Mouse (Mus musculus) hematopoietic stem cell, adult 5-6 weeks (primary cell): ENCODE results near the gene Atp6v1e2. TPM values are rescaled to one million over a fixed set of nuclear protein-coding genes. Genes with fewer than 3 reads are reported as not detected.

Source experiments
- ATAC-seq, 2 experiments: fragments of 125-278 bp in 1 of 2; replicated peaks in 1 of 2; 2 replicates each; pipeline ENCODE4 v1.8.0; 2016 to 2017; ENCODE audit warnings: inconsistent platforms in 2 of 2, mild to moderate bottlenecking in 2 of 2, moderate number of reproducible peaks in 2 of 2, low read depth in 1 of 2, moderate TSS enrichment in 1 of 2; ENCODE audit not compliant: low FRiP score in 2 of 2, poor library complexity in 2 of 2, severe bottlenecking in 2 of 2, insufficient read depth in 1 of 2, low TSS enrichment in 1 of 2
- total RNA-seq: library from RNA; stranded (forward); fragments of 172-1452, 232-1000 nt; gene quantifications from 2 replicates; pipeline ENCODE4 v1.2.3, GENCODE M21; 2017

The Atp6v1e2 gene
- total RNA-seq, 1 experiment from 2014 or later: not detected

DNA sequence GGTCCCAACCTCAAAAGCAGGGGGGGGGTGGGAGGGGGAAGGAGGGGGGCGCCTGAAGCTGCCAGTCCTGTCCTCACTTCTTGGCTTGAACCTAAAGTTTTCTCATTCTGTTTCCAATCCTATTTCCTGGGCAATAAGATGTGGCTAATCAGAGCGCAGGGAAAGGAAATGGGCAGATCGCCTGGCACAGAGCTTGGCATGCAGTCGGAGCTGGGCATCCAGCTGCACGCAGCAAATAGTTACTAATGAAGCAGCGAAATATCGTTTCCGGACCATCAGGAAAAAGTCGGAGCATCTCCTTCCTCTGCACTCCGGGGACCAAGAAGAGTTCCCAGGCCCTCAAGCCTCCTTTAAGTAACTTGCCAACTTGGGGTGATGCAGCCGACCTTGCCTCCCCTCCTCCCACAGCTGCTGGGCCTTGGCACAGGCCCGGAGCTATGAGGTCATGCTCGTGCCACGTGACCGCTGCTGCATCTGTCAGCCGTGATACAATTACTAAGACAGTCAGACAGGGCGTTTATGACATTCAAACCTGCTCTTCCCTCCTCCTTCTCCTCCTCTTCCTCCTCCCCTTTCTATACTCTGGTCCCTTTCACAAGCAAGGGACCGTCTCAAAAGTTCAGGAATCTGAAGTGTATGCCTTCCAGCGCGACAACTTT lies 10.1 kb downstream of the Atp6v1e2 start:
- ATAC-seq: peak; percentile 68 to 83; a peak in 3 of 4 replicates

DNA sequence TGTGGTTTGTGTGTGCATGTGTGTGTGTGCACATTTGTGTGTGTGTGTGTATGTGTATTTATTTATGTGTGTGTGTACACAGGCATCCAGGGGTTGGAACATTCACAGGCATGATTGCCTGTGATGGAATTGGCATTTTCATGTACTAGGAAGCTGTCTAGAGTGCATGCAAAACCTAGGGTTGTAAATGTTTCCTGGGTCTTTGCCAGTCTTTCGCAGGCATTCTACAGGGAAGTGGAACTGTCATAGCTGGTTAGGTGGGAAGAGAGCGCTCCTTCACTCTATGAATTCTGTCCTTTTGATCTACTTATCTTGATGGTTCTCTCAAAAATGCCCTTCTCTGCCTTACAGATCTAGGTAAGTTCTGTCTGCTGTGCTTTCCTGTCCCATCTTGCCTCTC lies 10.6 kb downstream of the Atp6v1e2 start:
- no peak for ATAC-seq

- ATAC-seq: no peak
These were observed 14.8 kb downstream of the Atp6v1e2 start for GRCm38 (mm10) chr17:86932896-86933295.

- no peak for ATAC-seq
These were observed 17.7 kb downstream of the Atp6v1e2 start for GRCm38 (mm10) chr17:86929981-86930380.

GRCm38 (mm10) chr17:86929355-86929754 lies 18.3 kb downstream of the Atp6v1e2 start:
- ATAC-seq: peak in 1 of 2 experiments; percentile 46; a peak in 2 of 4 replicates

DNA sequence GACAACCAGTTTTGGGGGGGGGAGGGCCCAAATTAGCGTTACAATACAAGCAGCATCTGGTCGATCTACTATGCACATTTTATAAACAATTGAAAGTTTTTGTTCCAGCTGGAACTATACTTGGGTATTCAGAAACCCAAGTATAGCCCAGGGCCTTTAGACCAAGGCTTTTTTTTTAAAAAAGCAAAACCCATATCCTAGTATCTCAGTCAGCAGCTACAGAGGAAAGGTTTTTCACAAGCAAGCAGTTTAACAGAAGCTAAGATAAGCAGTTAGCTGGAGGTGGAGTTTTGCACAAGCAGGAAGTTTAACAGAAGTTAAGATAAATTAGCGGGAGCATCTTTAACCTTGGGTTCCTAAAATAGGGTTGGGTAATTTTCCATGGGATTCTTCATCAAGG lies 20.9 kb downstream of the Atp6v1e2 start:
- no peak for ATAC-seq

GRCm38 (mm10) chr17:86924679-86925078 lies 23.0 kb downstream of the Atp6v1e2 start:
- ATAC-seq: no peak

- ATAC-seq: no peak
These were observed 28.0 kb downstream of the Atp6v1e2 start for GRCm38 (mm10) chr17:86919729-86920128.

GRCm38 (mm10) chr17:86918786-86919185 lies 28.9 kb downstream of the Atp6v1e2 start:
- no peak for ATAC-seq

DNA sequence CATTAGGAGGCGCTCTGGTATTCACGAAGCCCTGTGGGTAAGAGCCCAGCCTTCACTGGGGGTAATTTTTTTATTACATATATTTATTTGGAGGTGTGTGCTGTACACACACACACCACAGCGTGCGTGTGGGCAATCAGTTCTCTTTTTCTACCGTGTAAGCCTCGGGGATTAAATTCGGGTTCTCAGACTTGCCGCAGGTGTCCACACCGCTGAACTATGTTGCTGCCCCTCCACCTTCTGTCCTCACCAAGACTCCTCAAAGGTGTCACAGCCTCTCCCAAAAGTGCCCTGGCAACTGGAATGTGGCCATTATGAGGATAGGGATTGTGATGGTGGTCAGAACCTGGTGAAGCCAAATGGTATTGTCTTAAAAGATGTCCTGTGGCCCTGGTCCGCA lies 30.6 kb downstream of the Atp6v1e2 start, which contains the start of gene Tmem247:
TSS of gene Tmem247 (plus strand) at position 301 of the 400 bp plus-strand sequence.
- ATAC-seq: no peak

GRCm38 (mm10) chr17:86915540-86915939 lies 32.2 kb downstream of the Atp6v1e2 start:
- no peak for ATAC-seq

DNA sequence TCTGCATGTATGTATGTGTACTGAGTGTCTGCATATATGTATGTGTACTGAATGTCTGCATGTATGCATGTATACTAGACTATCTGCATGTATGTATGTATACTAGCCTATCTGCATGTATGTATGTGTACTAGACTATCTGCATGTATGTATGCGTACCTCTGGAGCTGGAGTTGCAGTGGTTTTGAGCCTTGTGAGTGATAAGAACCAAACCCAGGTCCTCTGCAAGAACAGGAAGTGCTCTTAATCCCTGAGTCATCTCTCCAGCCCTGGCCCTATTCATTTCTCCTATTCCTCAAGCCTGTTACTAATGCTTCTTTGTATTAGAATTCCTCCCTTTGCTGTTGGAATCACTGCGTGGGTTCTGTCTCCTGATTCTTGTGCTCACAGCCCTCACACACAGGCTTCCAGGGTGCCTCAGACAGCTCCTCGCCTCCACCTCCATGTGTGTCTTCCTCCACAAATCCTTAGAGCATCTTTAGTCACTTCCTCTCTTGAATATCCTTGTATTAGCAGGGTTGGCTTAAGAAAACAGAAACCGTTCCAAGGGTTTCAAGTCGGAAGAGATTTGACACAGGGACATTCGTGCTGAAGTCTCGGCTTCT lies 34.6 kb downstream of the Atp6v1e2 start:
- ATAC-seq: no peak

DNA sequence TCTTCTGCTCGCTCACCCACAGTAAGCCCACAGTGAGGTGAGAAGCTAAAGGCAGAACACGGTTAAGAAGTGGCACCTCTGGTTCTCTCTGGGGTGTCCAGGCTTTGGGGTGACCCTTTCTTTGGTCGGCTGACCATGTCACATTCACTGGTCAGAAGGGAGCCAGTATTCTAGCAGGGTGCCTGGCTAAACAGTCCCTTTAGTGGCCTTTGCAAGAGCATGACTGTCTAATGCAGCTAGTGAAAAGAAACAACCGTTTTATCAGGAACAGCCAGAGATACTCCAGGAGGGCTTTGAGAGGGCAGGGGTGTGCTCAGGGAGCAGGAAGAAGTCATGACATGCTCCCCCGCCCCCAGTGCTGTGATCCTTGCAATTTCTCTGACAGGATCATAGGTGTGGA lies 36.4 kb downstream of the Atp6v1e2 start:
- ATAC-seq: no peak

GRCm38 (mm10) chr17:86909733-86910495 lies 37.8 kb downstream of the Atp6v1e2 start:
- no peak for ATAC-seq

DNA sequence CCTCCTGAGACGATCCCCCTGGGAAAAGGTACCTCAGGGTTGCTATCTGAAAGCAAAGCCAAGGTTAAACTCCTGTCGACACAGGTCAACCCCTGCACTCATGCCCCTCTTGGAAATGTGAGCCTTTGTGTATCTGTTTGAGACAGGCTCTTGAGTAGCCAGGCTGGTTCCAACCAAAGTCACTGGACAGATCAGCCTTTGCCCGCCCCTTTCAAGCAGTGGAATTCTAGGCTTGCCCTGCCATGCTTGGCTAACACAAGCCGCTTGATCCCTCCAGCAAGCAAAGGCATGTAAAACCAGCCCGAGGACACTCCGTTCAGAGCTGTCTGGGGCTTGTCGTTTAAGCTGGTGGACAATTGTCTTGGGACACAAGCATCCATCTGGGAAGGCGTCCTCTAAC lies 39.4 kb downstream of the Atp6v1e2 start:
- ATAC-seq: no peak

DNA sequence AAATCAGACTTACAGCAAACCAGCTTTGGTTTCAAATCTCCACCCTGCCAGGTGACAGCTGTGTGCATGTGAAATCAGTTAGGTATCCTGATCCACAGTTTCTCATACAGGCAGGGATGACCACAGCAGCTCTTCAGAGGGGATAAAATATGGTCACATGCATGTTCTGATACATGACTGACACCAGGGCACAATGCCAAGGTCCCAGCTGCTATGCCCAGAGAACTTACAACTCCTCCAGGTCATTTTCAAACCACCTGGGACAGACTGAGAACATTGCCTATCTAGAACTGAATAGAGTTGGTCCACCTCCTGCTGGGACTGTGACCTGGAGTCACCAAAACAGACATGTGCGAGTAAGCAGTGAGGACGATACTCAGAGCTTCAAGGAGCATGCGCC lies 40.6 kb downstream of the Atp6v1e2 start:
- no peak for ATAC-seq

DNA sequence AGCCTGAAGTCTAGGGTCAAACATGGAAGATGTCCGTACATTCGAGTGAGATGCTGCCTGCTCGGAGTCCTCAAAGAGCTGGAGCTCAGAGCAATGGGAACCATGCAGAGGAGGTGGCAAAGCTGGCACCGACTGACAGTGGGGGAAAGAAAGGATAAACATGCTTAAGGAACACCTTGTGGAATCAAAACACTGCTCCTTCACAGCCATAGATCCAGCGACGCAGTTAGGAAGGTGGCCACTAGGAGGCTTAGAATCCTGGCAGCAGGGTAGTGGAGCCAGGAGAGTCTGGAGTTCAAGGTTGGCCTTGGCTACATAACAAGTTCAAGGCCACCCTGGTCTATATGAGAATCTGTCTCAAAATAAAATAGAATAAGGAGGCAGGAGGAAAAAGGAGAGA lies 41.1 kb downstream of the Atp6v1e2 start:
- ATAC-seq: no peak

GRCm38 (mm10) chr17:86906136-86906461 lies 41.6 kb downstream of the Atp6v1e2 start:
- ATAC-seq: peak; percentile 61 to 67; a peak in 3 of 4 replicates
